Mouse (Mus musculus) embryonic fibroblast, embryonic 13.5 days (primary cell): ENCODE results near the gene Ranbp3.

ENCODE experiments used
- CTCF ChIP-seq: IDR thresholded peaks from 2 replicates; pipeline ENCODE4 v1.5.1; 2011; ENCODE audit warnings: mild to moderate bottlenecking, control low read depth, low read length, moderate library complexity, borderline replicate concordance; ENCODE audit not compliant: insufficient read depth
- POLR2A ChIP-seq: IDR thresholded peaks from 2 replicates; pipeline ENCODE4 v1.6.1; 2011; ENCODE audit warnings: low read depth, mild to moderate bottlenecking, control low read depth, low read length, moderate library complexity

DNA sequence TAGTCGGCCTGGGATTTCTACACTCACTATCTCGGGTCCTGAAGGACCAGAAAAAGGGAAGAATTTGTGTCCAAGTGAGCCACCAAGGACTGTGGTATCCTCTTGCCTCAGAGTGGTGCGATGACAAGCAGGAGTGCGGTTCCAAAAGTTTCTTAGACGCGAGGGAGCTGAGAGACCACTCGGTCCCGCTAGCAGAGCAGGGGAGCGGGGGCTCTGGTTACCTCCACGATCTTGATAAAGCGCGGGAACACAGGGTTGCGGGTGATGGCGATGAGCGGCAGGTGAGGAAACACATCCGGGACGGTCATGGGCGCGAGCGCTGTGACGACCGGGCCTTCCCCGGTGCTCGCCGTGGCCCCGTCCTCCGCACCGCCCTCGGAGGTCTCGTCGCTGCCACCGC, 46.8 kb upstream of the Ranbp3 start:
- peak; percentile 31 for TF ChIP-seq POLR2A
- no peak for TF ChIP-seq CTCF
